Mouse (Mus musculus): Measurements from ENCODE around the gene Tinagl1.

- TF ChIP-seq POLR2A (IDR thresholded peaks at IDR 0.05; ENCODE audit: borderline replicate concordance, extremely low read depth, insufficient read depth, insufficient read length, poor library complexity, severe bottlenecking) (no peak), CTCF (IDR thresholded peaks at IDR 0.05; ENCODE audit: borderline replicate concordance, extremely low read depth, insufficient read depth, insufficient read length) (no peak)
Observed at GRCm38 (mm10) chr4:130186450-130186849, 11.5 kb upstream of the Tinagl1 start.
